Mouse (Mus musculus) lung, postnatal 14 days (tissue): ENCODE measurements around the gene Vmn1r116.
"Not testable (repeated sequence)": the region's sequence is repeated elsewhere in the genome, so short reads cannot be mapped to it uniquely, and the experiment has no call there.

Experiments
- DNase-seq: peaks from one replicate; pipeline ENCODE4 v3.0.0; 2021

Vmn1r116 gene

GRCm38 (mm10) chr7:20871956-20872355 lies at the start of gene Vmn1r116:
Gene Vmn1r116 (plus strand): TSS chr7:20872256.
- DNase-seq, result not testable (repeated sequence)

DNA sequence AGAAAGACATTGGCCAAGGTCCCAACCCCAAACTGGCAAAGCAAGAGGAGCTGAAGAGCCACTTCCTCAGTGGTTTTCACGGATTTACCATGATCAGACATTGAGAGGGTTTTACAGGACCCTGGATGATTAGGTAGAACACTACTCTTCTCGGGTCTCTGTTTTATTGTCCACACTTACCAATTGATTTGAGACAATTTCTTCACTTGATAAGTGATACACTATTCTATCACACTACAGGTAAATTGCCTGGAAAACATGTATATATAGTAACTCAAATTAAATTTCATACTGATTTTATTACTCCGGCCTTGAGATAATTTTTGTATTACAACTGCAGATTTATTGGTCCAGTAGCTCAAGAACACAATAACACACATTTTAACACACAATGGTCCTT lies 27.2 kb upstream of the Vmn1r116 start, which contains the start of gene Vmn1r115:
Vmn1r115 (minus strand) TSS at position 101 of the 400 bp plus-strand sequence.
- DNase-seq, result not testable (repeated sequence)

- not testable (repeated sequence) for DNase-seq
Observed at GRCm38 (mm10) chr7:20884021-20884420, 12.0 kb downstream of the Vmn1r116 start, which contains the start of gene Vmn1r117. Gene Vmn1r117 (minus strand): TSS chr7:20884121.

DNA sequence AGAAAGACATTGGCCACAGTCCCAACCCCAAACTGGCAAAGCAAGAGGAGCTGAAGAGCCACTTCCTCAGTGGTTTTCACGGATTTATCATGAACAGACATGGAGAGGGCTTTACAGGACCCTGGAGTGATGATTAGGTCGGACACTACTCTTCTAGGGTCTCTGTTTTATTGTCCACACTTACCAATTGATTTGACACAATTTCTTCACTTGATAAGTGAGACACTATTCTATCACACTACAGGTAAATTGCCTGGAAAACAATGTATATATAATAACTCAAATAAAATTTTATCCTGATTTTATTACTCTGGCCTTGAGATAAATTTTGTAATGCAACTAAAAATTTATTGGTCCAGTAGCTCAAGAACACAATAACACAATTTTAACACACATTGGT lies 40.2 kb downstream of the Vmn1r116 start, which contains the start of gene Vmn1r118:
Vmn1r118 (minus strand) TSS at position 101 of the 400 bp plus-strand sequence.
- not testable (repeated sequence) for DNase-seq
